Mouse (Mus musculus) embryonic facial prominence, embryonic 14.5 days (tissue): ENCODE results near the gene Amz2. TPM values are rescaled to one million over a fixed set of nuclear protein-coding genes. Genes with fewer than 3 reads are reported as not detected.

Experiments used
- ATAC-seq: fragments of 200-750 bp; cut with Nextera tagmentation; 2 replicates; pipeline ENCODE4 v1.8.0; 2017; ENCODE audit warnings: low read depth, moderate number of reproducible peaks, moderate TSS enrichment
- DNase-seq: peaks from one replicate; pipeline ENCODE4 v3.0.0-alpha.2; 2015; ENCODE audit warnings: low spot score
- H3K27ac ChIP-seq: fragments of 300-500 bp; sonication (generic); replicated peaks from 2 replicates; pipeline ENCODE4 v1.5.1; 2014; ENCODE audit warnings: low read depth, mild to moderate bottlenecking, low read length, moderate library complexity
- H3K27me3 ChIP-seq: fragments of 300-500 bp; sonication (generic); replicated peaks from 2 replicates; pipeline ENCODE4 v1.6.1; 2014; ENCODE audit warnings: low read length; ENCODE audit not compliant: control insufficient read depth, insufficient read depth
- H3K36me3 ChIP-seq: fragments of 300-500 bp; sonication (generic); 2 replicates; pipeline ENCODE4 v1.6.1; 2014; ENCODE audit warnings: low read length, mixed read lengths; ENCODE audit not compliant: control insufficient read depth, insufficient read depth
- H3K4me1 ChIP-seq: fragments of 300-500 bp; sonication (generic); 2 replicates; pipeline ENCODE4 v1.6.1; 2014; ENCODE audit warnings: antibody characterized with exemption, low read length; ENCODE audit not compliant: control insufficient read depth, insufficient read depth
- H3K4me2 ChIP-seq: fragments of 300-500 bp; sonication (generic); 2 replicates; pipeline ENCODE4 v1.6.1; 2014; ENCODE audit warnings: low read depth, mild to moderate bottlenecking, low read length, moderate library complexity, mixed read lengths
- H3K4me3 ChIP-seq: fragments of 300-500 bp; sonication (generic); 2 replicates; pipeline ENCODE4 v1.5.1; 2014; ENCODE audit warnings: low read depth, mild to moderate bottlenecking, low read length
- H3K9ac ChIP-seq: fragments of 300-500 bp; sonication (generic); 2 replicates; pipeline ENCODE4 v1.6.1; 2014; ENCODE audit warnings: low read depth, mild to moderate bottlenecking, low read length, moderate library complexity, mixed read lengths
- H3K9me3 ChIP-seq: fragments of 300-500 bp; sonication (generic); 2 replicates; pipeline ENCODE4 v1.6.1; 2016; ENCODE audit warnings: low read length; ENCODE audit not compliant: control insufficient read depth
- WGBS: fragments of 180-500 bp; shearing (Covaris S2); extraction: QIAGEN DNeasy Blood & Tissue Kit; methylation state at CpG from one replicate; pipeline ENCODE4 v1.1.7; 2014; 5-methylcytosine and 5-hydroxymethylcytosine counted together
- polyA plus RNA-seq: library from polyadenylated mRNA; unstranded; fragments of >200 nt; fragmentation: Nextera tagmentation; extraction: Ambion mirVana; gene quantifications from 2 replicates; pipeline ENCODE4 v1.2.1, GENCODE M21; 2014

Gene Amz2
- polyA plus RNA-seq = 39.3 and 40.9 TPM in 2 replicates

DNA sequence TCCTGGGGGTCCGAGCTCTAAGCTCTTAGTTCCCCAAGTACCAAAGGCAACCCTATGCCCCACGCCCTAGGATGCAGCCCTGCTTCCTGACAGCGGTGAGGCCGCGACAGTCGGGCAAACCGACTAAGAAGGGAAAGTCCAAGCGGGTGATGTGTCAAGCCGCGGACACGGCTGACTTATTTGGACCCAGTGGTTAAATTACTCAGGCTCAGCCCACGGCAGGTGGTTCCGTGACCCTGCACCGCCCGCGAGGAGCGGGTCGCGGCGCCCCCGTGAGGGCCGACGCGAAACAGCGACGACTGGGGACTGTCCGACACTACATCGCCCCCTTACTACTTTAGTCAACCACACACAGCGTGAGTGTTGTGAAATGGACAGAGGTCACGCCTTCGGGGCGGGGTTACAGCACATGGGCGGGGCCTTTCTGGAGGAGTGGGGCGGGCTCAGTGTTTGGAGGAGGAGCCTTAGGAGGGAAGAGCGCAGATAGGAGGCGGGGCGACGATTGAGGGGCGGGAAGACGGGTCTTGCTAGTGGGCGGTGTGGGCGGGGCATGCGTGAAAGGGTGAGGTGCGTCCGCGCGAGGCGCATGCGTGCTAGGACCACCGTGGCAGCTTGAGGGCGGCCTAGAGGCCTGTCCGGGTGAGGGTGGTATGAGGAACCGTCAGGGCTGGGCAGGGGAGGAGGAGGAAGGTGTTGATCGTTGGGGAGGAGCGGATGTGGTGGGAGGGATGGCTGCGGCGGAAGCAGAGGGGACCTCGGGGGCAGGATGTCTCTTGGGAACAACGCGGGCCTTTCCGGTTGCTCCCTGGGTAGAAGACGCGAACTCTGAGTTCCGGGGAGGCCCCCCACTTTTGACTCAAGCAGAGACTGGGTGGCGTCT, at the start of gene Amz2:
TSS of gene Amz2 (plus strand) at position 555 of the 880 bp plus-strand sequence.
- ATAC-seq (peak; percentile 96), DNase-seq (peak; percentile 99)
- Histone ChIP-seq H3K4me1 (peaks cover 6% of the 10 kb centered on the region), H3K27ac (peak within 1 kb of the TSS; percentile 72), H3K4me2 (peak within 1 kb of the TSS; percentile 54), H3K9ac (peak within 1 kb of the TSS; percentile 76), H3K27me3 (no peaks in the 10 kb centered on the region), H3K9me3 (peaks cover 5% of the 10 kb centered on the region; the same call in 1 of the 2 replicates), H3K4me3 (peak within 1 kb of the TSS; percentile 54), H3K36me3 (peaks cover 23% of the 10 kb centered on the region)
- WGBS = 2% methylated on average over 54 of the region's 65 CpGs

DNA sequence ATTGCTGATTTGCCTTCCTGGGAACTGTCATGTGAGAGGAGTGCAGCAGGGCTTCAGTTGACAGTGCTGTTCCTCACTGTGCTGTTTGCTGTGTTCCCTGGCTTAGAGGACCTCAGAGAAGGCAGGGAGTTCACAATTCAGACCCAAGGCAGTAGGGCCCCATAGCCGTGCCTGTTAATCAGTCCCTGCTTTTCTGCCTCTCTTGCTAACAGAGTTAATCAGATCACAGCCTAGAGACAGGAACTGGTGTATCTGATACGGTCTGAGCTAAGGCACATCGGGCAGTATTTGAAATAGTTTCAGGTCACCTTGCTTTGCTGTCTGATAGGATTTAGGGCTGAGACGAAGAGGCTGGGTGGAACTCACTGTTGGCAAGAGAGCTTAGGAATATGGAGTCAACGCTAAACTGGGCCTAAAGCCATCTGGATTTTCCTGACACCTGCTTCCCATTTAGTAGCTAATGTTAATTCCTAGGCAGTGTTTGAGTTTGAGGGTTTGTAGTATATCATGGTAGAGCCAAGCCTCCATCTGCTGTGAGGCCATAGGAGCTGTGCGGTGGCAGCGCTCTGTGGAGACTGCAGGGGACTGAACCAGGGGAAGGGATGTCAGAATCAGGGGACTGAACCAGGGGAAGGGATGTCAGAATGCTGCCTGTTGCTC, 49.1 kb upstream of the Amz2 start:
- Histone ChIP-seq H3K4me2 (no peak overlapping the region), H3K9ac (no peak overlapping the region), H3K36me3 (peaks cover 4% of the 10 kb centered on the region; the same call in 1 of the 2 replicates), H3K4me3 (no peak overlapping the region), H3K27ac (peak overlapping the region; percentile 50), H3K9me3 (no peaks in the 10 kb centered on the region), H3K27me3 (no peaks in the 10 kb centered on the region), H3K4me1 (peaks cover 18% of the 10 kb centered on the region)
- DNase-seq (peak; percentile 84), ATAC-seq (peak; percentile 50)
- WGBS = 24% methylated on average over 7 of the region's 7 CpGs

DNA sequence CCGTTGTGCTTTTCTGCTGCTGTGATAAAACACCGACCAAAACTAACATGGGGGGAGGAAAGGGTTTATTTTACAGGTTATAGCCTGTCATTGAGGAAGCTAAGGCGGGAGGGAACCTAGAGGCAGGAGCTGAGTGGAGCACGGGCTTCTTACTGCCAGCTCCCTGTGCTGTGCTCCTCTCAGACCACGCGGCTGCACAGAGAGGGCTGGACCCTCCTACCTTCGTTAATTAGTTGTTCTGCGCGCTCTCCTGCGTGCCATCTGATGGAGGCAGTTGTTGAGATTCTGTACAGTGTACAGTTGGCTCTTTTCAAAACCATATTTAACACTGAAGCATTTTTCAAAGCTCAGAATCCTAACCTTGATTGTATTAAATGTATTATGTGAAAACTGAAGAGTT, 48.3 kb upstream of the Amz2 start:
- WGBS = 44% methylated on average over 10 of the region's 10 CpGs
- Histone ChIP-seq H3K9ac (peak overlapping the region; percentile 11; the same call in 1 of the 2 replicates), H3K9me3 (no peaks in the 10 kb centered on the region), H3K4me3 (no peak overlapping the region), H3K36me3 (peaks cover 4% of the 10 kb centered on the region; the same call in 1 of the 2 replicates), H3K27me3 (no peaks in the 10 kb centered on the region), H3K4me1 (peaks cover 18% of the 10 kb centered on the region), H3K4me2 (0 out of 2 replicates have a peak overlapping the region, but pooled peaks have one; percentile 7), H3K27ac (0 out of 2 replicates have a peak overlapping the region, but pooled peaks have one; percentile 50)
- no peak for ATAC-seq
- DNase-seq = no peak

DNA sequence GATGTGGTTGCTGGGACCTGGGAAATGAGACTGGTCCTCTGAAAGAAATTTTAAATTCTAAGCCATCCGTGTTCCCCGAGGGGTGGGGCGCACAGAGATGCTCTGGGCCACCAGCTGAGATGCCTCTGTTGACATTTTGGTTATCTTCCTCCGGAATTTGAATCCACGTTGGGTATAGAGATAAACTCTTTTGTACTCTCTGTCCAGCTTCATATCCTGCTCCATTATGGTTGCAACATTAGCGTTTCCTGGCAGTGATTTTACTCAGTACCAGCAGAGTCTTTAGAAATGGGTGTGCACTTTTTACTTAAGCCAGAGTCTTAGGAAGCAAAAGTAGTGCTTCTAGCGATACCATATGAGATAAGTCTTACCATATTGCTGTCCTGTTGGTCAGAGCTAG, 47.7 kb upstream of the Amz2 start:
- Histone ChIP-seq H3K4me2 (no peak overlapping the region), H3K27me3 (no peaks in the 10 kb centered on the region), H3K36me3 (peaks cover 4% of the 10 kb centered on the region; the same call in 1 of the 2 replicates), H3K9me3 (no peaks in the 10 kb centered on the region), H3K4me3 (no peak overlapping the region), H3K27ac (no peak overlapping the region), H3K9ac (no peak overlapping the region), H3K4me1 (peaks cover 18% of the 10 kb centered on the region)
- DNase-seq (no peak), ATAC-seq (no peak)
- WGBS = 60% methylated on average over 7 of the region's 7 CpGs

DNA sequence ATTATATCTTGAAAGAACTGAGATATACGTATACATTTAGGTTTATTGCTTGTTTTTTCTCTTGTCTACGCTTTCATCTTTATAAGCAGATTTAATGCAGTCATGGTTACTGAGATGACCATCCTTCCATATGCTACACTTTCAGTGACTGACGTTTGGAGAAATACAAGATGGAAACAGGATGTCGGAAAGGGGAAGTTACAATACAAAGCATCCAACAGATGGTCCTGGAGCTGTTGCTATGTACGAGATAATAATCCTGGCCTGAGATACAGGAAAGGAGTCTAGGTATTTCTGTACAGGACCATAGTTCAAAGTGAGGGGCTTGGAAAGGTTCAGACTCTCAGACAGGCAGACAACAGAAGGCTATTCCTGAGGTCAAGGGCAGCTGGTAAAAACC, 45.1 kb upstream of the Amz2 start:
- Histone ChIP-seq H3K4me2 (no peak overlapping the region), H3K4me1 (peaks cover 30% of the 10 kb centered on the region), H3K36me3 (no peaks in the 10 kb centered on the region), H3K27me3 (no peaks in the 10 kb centered on the region), H3K4me3 (no peak overlapping the region), H3K9ac (no peak overlapping the region), H3K27ac (no peak overlapping the region), H3K9me3 (no peaks in the 10 kb centered on the region)
- 74% methylated on average over 5 of the region's 5 CpGs for WGBS
- ATAC-seq (no peak), DNase-seq (no peak)

DNA sequence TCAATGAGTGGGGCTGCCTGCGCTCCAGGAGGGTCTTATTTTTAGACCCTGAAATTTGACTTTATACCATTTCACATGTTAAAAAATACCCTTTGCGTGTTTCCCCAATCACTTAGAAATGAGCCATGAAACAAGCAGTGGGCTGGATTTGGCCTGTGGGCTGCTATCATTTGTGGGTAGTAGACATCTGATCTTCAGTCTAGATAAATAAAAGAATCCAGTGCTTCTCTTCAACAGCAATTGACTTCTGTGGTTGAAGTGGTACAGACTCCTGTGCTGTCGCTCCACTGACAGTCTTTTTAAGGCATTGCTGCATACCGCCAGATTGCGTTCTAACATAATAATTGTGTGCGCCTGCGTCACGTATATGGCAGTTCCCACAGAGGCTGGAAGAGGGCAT, 40.5 kb upstream of the Amz2 start:
- DNase-seq (peak; percentile 46), ATAC-seq (no peak)
- H3K9me3 ChIP-seq = no peaks in the 10 kb centered on the region
- H3K27me3 ChIP-seq = no peaks in the 10 kb centered on the region
- peaks cover 12% of the 10 kb centered on the region; the same call in 1 of the 2 replicates for H3K4me1 ChIP-seq
- 83% methylated on average over 8 of the region's 8 CpGs for WGBS
- H3K36me3 ChIP-seq = no peaks in the 10 kb centered on the region
- H3K9ac ChIP-seq = no peak overlapping the region
- no peak overlapping the region for H3K4me2 ChIP-seq
- H3K27ac ChIP-seq = no peak overlapping the region
- no peak overlapping the region for H3K4me3 ChIP-seq

DNA sequence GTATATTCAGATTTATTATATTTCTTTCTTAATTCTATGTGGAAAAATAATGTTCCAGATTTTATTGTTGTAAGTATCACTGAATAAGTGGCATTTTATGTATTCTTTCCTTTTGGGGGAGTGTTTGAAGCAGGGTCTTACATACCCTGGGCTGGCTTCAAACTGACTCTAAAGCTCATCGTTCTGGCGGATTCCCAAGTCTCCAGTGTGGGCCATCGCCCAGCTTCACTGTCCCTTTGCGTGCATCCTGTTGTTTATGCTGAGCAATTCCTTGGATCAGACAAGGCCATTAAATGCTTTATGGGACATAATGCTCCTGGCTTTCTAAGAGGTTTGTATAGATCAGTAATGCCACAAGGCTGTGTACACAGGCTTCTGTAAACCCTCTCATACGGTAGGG, 36.7 kb upstream of the Amz2 start:
- Histone ChIP-seq H3K9ac (no peak overlapping the region), H3K27ac (no peak overlapping the region), H3K36me3 (peaks cover 7% of the 10 kb centered on the region; the same call in 1 of the 2 replicates), H3K4me1 (peaks cover 12% of the 10 kb centered on the region; the same call in 1 of the 2 replicates), H3K27me3 (no peaks in the 10 kb centered on the region), H3K4me3 (no peak overlapping the region), H3K4me2 (no peak overlapping the region), H3K9me3 (no peaks in the 10 kb centered on the region)
- ATAC-seq = no peak
- 89% methylated on average over 5 of the region's 5 CpGs for WGBS
- DNase-seq = no peak

DNA sequence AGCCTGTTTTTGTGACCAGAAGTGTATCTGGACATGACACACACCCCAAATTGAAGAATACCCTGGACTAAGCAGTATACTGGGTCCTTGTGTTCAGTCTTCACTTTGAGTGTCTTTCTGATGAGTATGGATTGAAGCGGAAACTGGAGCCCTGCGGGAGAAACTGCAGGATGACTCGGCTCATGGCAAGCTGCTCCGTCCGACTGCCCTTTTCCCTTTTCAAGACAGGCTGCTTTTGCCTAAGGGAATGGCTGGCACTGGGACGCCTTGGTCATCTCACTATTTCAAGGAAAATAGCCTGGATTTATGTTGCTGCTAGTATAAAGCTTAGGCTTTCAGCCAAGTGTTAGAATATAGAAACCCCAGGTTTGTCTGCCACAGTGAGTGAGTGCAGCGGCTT, 34.5 kb upstream of the Amz2 start:
- WGBS = 74% methylated on average over 7 of the region's 7 CpGs
- peaks cover 26% of the 10 kb centered on the region for H3K36me3 ChIP-seq
- H3K4me1 ChIP-seq = no peaks in the 10 kb centered on the region
- no peak for ATAC-seq
- DNase-seq = no peak
- no peak overlapping the region for H3K4me3 ChIP-seq
- no peaks in the 10 kb centered on the region for H3K9me3 ChIP-seq
- no peaks in the 10 kb centered on the region for H3K27me3 ChIP-seq
- no peak overlapping the region for H3K4me2 ChIP-seq
- no peak overlapping the region for H3K9ac ChIP-seq
- H3K27ac ChIP-seq = no peak overlapping the region
